Mouse (Mus musculus) thymus, adult 18-20 months (tissue): ENCODE data around the gene Gm17268.

ENCODE experiments used
- DNase-seq, 2 experiments: peaks; one replicate each; pipeline ENCODE4 v3.0.0; 2022; ENCODE audit warnings: mixed read lengths in 2 of 2

Gm17268 gene

DNA sequence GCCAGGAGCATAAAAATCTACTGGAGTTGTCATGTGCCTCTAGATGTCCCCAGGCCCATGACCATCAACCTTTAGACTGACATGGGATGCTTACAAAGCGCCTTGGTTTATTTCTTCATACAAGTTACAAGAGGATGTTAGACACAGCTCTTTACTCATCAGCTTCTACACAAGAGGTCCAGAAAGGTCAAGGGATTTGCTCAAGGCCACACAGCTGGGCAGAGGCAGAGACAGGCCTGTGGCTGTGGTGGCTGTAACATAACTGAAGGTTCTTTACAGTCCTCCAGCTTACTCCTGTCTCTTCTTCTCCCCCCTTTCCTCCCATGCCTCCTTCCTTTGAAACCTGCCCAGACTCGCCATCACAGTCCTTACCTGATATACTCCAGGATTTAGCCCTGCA lies 8.2 kb downstream of the Gm17268 start:
- no peak for DNase-seq

DNA sequence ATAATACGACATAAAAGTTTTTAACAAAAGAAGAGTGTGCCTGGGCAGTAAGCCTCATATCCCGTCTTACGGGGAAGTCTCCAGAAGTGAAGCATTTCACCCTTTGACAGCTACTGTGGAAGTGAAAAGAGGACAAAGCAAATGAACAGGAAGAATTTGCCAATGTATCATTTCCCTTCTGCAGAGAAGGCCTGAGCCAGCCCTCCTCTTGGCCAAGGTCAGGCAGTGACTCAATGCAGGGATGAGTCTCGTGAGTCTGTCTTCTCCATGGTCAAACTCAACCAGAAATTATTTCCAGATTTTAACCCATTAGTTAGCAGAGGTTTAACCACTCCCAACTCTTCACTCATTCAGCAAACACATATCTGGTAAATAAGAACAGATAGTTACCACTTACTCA lies 14.6 kb downstream of the Gm17268 start:
- DNase-seq, result no peak

DNA sequence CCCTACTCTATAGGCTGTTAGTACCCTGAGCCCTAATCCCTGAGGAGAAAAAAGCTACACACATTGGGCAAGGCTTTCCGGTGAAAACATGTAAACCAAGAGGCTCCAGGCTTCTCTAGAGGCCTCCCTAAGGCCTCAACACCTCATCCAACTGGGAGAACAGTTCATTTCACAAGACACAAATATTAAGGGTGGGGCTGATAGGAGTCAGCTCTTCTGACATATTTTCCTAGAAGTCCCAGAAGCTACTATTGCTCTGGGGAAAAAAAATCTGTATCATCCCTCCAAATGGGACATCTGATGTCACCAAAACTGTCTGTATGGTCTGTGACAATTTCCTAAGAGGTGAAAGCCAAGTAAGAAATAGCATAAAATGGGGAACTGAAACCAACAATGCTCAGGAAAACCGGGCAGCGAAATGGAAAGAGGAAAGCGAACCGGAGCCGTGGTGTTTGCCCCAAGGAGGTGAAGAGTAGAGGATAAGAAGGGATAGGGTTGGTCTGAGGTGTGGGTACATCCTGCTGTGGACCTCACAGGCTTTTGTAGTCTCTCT lies 15.8 kb downstream of the Gm17268 start:
- DNase-seq, result no peak

DNA sequence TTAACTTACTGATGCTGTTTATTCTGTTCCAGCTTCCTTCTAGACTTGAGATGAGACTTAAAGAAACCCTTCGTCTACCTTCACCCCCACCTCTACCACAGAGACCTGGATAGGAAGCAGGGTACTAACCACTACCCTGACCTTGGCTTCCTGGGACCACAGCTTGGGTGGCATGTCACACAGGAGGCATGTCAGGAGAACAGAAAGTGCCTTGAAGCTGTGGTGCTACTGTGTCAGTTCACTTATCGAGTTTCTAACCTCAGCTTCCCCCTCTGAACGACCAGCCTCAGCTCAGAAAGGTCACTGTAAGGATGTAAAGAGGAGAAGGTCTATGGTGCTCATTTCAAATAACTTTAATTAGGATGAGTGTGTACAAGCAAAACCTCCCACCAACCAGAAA lies 17.0 kb downstream of the Gm17268 start:
- DNase-seq, result no peak

DNA sequence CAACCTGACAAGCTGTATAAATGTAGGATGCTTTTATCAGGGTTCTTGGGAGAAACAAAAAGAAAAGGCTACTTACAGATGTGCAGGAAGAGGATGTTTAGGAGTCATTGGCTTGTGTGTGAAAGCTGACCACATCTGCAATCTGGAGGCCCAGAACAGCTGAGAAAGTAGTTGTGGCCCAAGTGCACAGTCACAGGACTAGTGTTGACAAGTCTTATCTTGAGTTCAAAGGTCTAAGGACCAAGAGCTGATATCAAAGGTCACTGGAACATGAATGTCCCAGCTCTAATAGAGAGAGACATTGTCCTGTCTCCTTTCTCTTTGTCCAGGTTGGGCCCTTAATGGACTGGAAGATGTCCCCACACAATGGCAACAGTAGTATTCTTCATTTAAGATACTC lies 18.6 kb downstream of the Gm17268 start:
- DNase-seq, result no peak

DNA sequence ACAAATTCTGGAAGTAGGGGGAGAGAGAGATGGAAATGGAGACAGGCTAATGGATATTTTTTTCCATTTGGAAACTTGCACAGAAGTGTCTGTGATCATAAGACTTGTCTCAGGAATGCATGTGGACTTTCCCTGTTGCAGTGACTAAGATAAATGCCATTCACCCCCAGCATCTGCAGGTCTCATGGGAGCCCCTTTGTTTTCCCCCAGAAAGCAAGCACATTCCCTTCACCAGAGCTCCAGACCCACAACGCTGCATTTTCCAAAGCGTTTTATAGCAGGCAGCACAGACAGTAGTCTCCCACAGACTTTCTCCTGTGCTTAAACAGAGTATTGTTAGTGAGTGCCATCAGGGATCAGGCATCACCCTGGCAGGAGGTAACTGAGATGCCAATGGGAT lies 19.0 kb downstream of the Gm17268 start:
- DNase-seq, result no peak

DNA sequence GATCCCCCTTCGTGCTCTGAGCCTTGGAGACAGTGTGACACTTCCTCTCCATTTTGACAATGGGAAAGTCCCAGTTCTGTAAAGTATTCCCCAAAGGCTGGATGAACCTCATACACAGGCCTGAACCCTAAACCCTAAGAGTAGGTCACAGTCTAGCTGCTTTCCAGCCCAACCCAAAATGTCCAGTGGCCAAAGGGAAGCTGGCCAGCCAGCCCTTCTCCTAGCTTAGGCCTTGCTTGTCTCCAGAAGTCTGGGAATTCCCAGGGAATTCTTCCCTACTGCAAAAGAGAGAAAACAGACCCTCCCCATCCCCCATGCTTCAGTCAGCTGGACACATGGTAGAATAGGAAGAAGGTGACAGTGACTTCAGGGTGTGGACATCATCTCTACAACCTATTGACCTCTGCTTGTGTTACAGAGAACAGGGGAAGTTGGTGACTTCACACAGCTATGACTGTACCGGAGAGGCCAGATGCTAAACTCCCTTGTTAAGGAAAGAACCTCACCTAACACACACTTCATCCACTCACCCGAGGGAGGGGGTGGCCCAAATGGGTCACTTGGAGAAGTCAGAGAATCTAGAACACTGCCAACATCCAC lies 22.1 kb downstream of the Gm17268 start:
- DNase-seq, result no peak

DNA sequence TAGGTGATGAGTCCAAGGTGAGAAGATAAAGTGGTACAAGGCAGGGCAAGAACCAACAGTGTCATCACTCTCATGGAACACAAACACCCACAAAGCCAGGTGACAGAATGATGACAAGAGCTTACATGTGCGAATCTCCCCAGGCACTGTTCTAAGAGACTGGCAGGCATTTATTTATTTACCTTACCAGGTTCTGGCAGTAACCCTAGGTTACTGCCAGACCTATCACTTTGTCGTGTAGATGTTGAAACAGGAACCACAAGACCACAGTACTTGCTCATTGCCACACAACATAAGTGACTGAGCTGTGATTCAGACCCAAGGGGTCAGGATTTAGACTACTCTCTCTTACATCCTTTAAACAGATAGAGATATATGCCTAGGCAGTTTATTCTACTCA lies 23.3 kb downstream of the Gm17268 start:
- no peak for DNase-seq

DNA sequence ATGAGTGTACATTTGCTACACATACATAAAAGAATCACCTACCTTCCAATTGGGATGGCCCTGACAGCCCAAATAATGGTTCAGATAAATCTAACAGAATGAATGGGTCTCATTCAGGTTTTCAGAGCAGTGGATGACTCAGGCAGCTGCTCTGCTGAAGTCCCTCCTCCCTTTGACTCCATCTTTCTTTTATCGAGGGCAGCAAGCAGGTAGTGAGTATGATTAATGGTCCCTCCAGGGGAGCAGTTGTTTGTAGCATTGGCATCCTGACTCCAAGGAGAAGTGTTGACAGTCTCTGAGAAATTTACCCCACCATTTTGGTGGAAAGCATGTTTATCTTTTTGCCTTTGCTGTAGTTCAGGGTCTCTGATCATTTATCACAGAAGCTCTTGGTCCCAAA lies 24.6 kb downstream of the Gm17268 start:
- DNase-seq, result no peak

DNA sequence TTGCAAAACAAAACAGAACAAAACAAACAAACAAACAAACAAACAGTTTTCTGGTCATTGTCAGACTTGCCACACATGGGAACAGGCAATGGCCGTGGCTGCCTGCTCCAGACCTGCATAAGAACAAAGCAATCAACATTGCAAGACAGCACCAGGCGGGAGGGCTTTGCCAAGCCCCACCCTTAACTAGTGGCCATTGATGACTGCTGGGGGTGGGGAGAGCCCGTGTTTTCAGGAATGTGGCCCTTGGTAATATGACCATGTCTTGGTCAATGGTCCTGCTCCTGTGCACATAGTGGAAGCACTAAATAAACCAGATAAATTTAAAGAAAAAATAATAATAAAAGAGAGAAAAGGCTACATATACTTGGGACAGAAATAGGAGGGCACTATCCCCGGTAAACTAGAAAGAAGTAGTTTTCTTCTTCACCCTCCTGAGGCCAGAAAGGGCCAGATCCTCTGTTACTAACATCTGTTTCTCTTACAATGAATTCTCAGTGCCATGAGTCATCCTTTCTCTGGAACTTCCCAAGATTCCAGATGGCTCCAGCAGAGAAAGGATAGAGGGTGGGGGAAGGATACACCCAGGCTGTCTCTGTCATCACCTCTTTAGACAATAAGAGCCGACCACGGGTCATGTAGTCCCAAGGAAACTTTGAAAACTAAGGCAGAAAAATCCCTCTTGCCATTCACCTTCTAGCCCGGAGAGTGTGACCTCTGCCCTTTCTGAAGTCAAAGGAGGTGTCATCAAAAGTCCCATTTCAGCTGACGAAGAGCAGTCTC lies 26.8 kb downstream of the Gm17268 start:
- no peak for DNase-seq

DNA sequence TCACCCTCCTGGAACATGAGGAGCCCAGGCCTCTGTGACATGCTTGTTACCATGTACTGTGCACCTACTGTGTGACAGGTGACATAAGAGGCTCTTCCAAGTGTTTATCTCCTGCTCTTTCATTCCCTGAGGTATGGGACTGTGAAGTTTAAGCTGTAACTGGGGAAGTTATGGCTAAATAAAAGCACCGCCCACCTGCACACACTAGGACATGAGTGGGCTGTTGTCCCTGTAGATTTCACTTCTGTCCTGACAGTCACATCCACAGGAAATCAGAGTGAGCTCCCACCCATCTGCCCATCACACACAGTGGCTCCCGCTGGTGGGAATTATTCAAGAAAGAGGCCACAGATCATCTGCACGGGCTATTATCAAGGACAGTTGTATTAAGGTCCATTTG lies 28.2 kb downstream of the Gm17268 start:
- no peak for DNase-seq

DNA sequence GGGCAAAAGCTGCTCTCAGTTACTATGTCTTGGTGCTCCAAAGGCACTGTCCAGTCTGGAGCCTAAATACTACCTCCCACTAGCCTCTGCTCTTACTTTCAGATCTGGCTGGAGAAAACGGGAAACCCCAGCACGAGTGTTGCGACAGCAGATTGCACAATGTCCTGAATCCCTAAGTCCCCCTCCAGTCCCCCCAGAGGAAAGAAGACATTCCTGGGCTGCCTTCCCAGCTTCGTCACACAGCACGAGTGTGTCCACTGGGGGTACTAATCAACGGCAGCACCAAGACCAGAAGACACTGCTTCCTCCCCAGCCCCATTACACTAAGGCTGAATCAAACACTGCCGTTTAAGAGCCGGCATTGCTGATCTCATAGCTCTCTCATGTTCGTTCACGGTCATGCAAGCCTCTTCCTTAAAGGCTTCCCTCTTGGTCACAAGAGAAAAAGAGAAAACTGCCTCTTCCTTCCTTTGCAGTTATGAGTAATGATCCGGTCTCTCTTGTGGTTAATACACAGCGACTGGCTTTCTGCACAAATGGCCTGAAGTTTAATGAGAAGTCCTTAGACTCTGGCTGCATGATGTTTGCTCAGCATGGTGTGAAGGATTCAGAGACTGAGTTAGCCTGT lies 31.5 kb downstream of the Gm17268 start:
- peak; percentile 6 to 8 for DNase-seq

DNA sequence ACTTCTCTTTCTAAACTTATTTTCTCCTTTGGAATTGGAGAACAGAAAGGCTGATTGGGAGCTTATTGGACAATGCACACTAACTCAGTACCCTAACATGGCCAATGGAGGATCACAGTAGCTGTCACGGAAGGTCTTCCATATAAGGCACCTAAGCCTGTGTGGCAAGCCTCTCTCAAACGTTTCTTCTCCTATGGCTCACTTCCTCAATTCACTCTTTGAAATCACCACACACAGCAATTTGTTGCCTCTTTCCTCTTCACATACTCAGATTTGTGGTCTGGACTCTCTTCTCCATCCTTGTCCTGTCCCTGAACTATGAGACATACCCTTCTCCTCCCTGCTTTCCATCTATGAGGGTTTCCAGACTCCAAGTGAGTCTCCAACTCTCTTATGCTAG lies 33.6 kb downstream of the Gm17268 start:
- DNase-seq, result no peak

DNA sequence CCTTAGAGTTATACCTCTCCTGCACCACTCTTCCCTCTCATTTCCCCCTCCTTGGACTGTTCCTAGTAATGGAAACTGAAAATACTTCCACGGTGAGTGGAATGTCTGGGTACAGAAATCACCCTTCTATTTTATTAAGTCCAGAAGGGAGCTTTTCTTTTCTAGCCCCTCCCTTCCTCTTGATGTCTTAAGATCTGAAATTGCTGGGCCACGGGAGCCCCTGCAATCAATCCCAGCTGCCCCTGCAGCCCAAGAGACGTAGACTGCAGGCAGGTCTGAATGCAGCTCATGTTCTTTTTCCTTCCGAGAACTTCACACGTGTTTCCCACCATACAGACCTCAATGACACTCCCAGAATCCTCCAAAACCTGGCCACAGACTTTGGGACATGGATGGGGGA lies 37.8 kb downstream of the Gm17268 start:
- DNase-seq, result no peak

DNA sequence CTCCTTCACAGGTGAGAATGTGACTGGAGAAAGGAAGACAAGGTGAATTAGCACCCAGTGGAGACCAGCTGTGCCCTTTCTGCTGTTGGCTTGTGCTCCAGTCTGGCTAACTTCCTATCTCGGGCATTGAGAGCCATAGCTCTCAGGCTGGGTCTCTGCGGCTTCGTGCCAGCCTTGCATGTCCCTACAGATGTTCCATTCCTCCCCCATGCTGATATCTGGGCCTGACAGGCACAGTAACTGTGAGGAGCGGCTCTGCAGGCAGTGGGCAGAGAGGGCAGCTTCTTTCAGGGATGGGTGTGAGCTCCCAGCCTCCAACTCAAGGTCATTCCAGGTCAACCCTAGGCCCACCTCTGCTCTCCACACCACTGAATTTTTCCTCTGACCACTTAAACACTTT lies 38.9 kb downstream of the Gm17268 start:
- DNase-seq, result no peak

DNA sequence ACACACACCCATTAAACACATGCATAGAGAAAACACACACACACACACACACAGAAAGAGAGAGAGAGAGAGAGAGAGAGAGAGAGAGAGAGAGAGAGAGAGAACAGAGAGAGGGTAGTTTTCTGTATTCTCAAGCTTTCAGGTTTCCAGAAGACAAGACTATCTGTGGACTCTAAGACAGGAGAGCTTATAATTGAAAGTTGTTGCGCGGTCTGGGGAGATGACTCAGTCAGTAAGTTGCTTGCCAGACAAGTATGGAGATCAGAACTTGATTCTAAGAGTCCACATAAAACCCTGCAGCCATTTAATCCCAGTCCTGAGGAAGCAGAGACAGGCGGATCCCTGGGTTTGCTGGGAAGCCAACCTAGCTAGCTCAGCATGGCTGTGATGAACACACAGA lies 39.7 kb downstream of the Gm17268 start:
- no peak for DNase-seq

DNA sequence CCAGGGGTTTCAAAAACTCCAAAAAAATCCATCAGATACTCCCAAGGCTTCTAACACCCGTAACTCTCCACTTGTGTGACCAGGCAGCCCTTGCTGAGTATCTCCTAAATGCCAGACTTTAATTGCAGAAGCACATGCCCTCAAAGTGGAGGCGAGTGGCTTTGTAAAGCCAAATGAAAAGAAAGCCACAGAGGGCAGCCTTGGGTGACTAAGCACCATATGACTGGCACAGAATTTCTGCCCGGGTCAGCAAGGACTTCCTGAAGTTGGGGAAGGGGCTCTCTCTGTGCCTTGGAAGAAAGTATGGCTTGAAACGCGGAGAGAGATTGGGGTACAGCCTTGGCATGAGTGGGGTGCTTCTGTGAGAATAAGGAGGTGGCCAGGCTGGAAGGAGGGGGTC lies 41.3 kb downstream of the Gm17268 start:
- no peak for DNase-seq

DNA sequence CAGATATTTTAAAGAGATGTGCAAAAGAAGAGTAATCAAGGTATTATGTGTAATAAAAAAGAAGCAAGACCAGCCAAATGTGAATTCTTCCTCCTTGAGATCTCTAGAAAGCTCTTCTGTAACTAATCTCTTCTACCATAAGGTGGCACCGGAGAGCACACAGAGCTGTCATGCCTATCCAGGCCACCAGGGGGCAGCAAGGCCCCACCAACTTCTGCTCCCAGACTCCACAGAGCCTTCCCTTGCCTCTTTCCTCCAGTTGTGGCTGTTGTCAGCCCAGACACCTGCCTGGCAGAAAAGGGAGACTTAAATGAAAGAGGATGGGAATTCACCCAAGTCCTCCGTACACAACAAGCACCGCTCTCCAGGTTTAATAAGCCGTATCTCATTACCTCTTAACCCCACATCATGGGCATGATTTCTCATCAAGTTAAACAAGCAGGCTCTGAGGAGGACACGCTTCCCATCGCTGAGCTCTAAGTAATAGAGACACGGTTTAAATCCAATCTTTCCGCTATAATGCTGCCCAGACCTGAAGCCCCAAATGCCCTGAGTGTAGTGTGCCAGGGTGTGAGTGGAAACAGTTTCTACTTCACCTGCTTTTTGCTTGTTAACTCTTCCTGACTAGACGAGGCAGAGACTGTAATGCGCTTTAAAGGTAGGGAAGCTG lies 42.1 kb downstream of the Gm17268 start:
- peak in 1 of 2 experiments; percentile 7 for DNase-seq

DNA sequence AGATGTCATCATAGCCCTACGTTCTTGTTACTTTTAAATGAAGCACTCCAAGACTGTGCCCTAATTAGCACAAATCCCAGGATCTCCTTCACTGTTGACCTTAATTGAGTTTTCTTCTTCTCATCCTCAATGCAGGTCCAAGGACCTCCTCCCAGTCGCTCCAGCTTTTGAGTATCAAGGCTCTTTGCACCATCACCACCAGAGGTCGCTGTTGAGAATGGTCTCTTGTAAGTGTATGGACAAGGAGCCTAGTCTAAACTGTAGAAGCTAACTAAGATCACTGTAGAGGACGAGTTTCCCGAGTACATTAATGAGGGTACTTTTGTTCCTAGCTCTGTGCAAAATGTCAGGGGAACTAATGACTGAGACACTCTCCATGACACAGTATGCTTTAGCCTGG lies 55.2 kb downstream of the Gm17268 start:
- peak in 1 of 2 experiments; percentile 4 for DNase-seq

DNA sequence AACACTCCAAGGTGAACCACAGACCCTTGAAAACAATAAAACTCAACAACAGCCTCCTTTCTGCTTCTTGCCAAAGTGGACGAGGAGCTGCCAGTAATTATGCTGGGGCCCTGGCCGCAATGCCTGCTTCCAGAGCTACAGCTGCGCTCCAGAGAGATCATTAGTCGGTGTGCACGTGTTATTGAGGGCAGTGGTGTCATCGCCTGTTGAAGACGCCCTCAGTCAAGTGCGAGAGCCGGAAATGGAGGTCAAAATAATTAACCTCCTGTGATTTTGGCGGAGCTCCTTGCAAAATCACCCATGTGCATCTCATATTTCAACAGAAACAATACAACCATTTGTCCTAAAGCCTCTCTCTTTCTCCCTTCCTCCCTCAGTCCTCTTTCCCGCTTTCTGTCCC lies 56.2 kb downstream of the Gm17268 start:
- no peak for DNase-seq
